Mouse (Mus musculus) midbrain, embryonic 10.5 days (tissue): ENCODE data around the gene Taf8. TPM values are rescaled to one million over a fixed set of nuclear protein-coding genes. Genes with fewer than 3 reads are reported as not detected.

Source experiments
- DNase-seq: peaks from one replicate; pipeline ENCODE4 v3.0.0-alpha.2; 2017; ENCODE audit warnings: low spot score
- H3K27ac ChIP-seq: fragments of 300-500 bp; sonication (generic); replicated peaks from 2 replicates; pipeline ENCODE4 v1.5.1; 2016; ENCODE audit warnings: mild to moderate bottlenecking
- H3K27me3 ChIP-seq: fragments of 300-500 bp; sonication (generic); 2 replicates; pipeline ENCODE4 v1.6.1; 2016; ENCODE audit warnings: low read depth, mild to moderate bottlenecking; ENCODE audit not compliant: poor library complexity, severe bottlenecking
- H3K36me3 ChIP-seq: fragments of 300-500 bp; sonication (generic); 2 replicates; pipeline ENCODE4 v1.6.1; 2016; ENCODE audit warnings: mild to moderate bottlenecking, moderate library complexity
- H3K4me1 ChIP-seq: fragments of 300-500 bp; sonication (generic); 2 replicates; pipeline ENCODE4 v1.6.1; 2016
- H3K4me3 ChIP-seq: fragments of 300-500 bp; sonication (generic); 2 replicates; pipeline ENCODE4 v1.5.1; 2016; ENCODE audit warnings: mild to moderate bottlenecking, moderate library complexity
- H3K9me3 ChIP-seq: fragments of 300-500 bp; sonication (generic); replicated peaks from 2 replicates; pipeline ENCODE4 v1.6.1; 2016; ENCODE audit warnings: mild to moderate bottlenecking
- WGBS: fragments of 180-500 bp; shearing (Covaris S2); methylation state at CpG from one replicate; pipeline ENCODE4 v1.1.7; 2016; 5-methylcytosine and 5-hydroxymethylcytosine counted together
- polyA plus RNA-seq: library from polyadenylated mRNA; unstranded; fragments of >200 nt; fragmentation: Nextera tagmentation; extraction: Ambion mirVana; gene quantifications from 2 replicates; pipeline ENCODE4 v1.2.1, GENCODE M21; 2016

The Taf8 gene
- polyA plus RNA-seq, 1 experiment from 2014 or later, result 31.4 TPM

DNA sequence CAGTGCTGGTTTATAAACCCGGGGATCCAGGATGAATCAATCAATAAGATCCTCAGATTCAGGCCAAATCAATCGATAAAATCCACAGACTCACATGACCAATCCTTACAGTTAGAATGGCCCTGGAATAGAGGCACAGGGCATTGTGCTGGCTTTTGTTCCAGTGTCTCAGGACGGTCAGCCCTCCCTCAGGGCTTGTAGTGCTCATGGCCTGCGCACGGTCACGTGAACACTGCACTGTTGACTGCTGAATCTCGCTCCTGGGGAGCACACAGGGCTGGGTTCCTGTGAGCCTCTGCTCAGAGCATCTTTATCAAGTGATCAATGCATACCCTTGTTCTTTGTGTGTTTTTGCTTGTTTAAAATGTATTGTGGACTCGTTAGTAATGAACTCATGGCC lies 26.8 kb upstream of the Taf8 start:
- WGBS, result 80% methylated on average over 8 of the region's 8 CpGs
- Histone ChIP-seq H3K36me3 (no peaks in the 10 kb centered on the region), H3K4me1 (peaks cover 29% of the 10 kb centered on the region), H3K27ac (peak overlapping the region; percentile 79; the same call in 1 of the 2 replicates), H3K9me3 (no peaks in the 10 kb centered on the region), H3K27me3 (no peaks in the 10 kb centered on the region), H3K4me3 (no peak overlapping the region)
- DNase-seq, result no peak

DNA sequence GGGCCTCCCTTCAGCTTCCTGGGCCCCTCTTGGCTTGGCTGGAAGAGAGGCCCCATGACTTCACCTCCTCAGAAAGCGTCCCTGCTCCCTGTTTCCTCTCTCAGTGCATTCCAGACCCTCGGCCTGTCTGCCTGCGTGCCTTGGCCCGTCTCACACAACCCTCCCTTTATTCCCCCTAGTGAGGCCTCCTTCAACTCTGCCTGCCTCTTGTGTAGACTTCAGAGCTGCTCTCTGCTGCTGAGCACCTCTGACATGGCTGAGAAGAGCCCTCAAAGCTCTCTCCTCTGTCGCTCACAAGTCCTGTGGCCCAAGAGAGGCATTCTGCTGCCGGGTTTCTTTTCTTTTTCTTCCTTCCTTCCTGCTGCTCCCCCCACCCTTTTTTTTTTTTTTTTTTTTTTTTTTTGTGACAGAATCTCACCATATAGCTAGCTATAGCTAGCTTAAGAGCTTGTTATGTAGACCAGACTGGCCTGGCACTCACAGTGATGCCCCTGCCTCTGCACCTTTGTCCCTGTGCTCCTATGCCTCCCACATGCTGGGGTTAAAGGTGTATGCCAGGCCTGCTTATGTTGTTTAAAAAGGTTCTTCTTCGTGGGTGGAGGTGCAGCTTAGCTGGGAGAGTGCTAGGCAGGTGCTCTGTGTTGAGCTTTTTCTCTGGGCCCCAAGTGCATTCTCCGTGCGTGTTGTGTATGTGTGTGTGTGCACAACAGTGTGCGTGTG lies 25.6 kb upstream of the Taf8 start:
- DNase-seq, result no peak
- H3K27ac ChIP-seq, result peak overlapping the region; percentile 79
- no peaks in the 10 kb centered on the region for H3K27me3 ChIP-seq
- WGBS, result 53% methylated on average over 10 of the region's 10 CpGs
- no peaks in the 10 kb centered on the region for H3K36me3 ChIP-seq
- H3K4me3 ChIP-seq, result no peak overlapping the region
- H3K4me1 ChIP-seq, result peaks cover 39% of the 10 kb centered on the region
- H3K9me3 ChIP-seq, result no peaks in the 10 kb centered on the region

DNA sequence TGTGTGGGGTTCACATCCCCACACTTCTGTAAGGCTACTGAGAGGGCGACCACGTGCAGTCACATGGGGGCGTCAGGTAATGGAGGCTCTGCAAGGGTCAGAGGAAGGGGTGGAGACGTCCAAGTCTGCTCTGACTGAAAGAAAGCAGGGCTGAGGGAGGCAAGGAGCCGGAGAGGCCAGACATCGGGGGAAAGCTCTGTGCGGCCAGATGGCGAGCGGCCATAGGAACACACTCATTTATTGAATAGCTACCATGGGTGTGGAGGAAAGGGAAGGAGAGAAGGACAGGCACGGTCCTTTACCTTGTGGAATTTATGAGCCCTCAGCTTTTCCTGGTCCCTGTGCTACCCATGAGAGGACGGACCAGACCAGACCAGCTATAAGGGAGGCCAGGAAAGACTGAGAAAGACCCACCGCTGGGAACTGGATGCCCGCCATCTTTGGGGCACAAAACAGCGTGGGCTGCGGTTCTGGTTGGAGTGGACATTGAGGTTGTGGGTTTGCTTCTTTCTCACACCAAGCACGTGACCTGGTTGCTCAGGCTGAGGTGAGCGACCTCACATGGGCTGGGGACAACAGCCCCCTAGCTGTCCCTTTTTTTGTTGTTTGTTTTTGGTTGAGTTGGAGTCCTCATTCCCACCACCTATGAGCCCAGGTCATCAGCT lies 24.9 kb upstream of the Taf8 start:
- H3K9me3 ChIP-seq, result no peaks in the 10 kb centered on the region
- no peaks in the 10 kb centered on the region for H3K27me3 ChIP-seq
- no peak for DNase-seq
- WGBS, result 89% methylated on average over 17 of the region's 17 CpGs
- peaks cover 46% of the 10 kb centered on the region for H3K4me1 ChIP-seq
- no peak overlapping the region for H3K4me3 ChIP-seq
- no peaks in the 10 kb centered on the region for H3K36me3 ChIP-seq
- peak overlapping the region; percentile 79 for H3K27ac ChIP-seq

DNA sequence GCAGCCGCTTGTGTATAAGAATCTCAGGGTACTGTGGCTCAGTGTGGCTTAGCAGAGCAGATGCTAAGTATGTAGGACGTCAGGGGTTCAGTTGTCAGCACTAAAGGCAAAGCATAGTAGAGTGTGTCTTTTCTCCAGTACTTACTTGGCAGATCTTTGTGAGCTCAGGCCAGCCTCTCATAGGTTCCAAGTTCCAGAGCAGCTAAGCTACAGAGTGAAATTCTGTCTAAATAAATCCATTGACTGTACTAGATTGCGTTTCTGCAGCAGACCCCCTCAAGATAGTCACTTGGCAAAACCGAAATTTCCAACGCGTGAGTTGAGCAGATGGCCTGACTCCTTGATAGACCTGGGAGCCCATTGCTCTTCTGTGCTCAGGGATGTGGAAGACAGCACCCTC lies 22.9 kb upstream of the Taf8 start:
- Histone ChIP-seq H3K27ac (no peak overlapping the region), H3K4me1 (peaks cover 52% of the 10 kb centered on the region), H3K27me3 (no peaks in the 10 kb centered on the region), H3K9me3 (no peaks in the 10 kb centered on the region), H3K36me3 (no peaks in the 10 kb centered on the region), H3K4me3 (no peak overlapping the region)
- DNase-seq, result no peak
- WGBS, result 90% methylated on average over 6 of the region's 6 CpGs

DNA sequence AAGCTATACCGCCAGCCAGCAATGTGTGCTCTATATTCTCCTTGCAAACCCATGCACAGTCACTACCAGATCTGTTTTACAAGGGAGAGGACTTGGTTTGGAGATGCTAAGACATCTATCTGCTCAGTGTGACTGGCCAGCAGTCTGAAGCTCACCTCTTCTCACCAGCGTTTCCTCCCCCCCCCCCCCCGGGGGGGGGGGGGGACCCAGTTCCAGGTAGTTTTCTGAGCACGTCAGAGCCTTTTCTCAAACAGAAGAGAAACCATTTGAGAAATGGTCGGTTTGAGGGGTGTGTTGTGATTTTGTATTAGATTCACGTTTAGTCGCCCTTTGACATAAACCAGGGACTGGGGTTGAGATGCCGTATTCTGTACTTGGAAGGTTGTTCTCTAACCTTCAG lies 22.0 kb upstream of the Taf8 start:
- Histone ChIP-seq H3K27ac (peak overlapping the region; percentile 90; the same call in 1 of the 2 replicates), H3K36me3 (no peaks in the 10 kb centered on the region), H3K4me3 (no peak overlapping the region), H3K9me3 (no peaks in the 10 kb centered on the region), H3K27me3 (no peaks in the 10 kb centered on the region), H3K4me1 (peaks cover 53% of the 10 kb centered on the region)
- no peak for DNase-seq
- WGBS, result 81% methylated on average over 8 of the region's 8 CpGs

DNA sequence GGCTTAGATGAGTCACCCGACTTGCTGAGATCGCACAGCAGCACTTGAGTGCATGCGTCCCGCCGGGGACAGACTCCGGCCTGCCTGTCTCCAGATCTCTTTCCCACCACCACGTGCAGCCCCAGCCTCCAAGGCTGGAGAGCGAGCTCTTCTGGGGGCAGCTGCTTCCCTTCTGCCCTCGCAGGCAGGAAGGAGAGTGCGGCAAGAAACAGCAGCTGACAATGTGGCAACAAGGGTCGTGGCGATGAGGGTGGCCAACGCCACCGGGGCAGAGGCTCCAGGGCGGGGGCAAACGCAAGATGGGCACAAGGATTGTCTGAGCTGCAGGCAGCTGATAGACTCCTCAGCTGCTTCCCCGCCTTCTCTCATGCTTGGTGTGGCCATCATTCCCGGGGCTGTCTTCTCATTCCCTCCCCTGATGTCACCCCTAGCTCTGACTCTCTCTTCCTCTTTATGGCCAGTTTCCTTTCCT lies 21.2 kb upstream of the Taf8 start:
- 69% methylated on average over 18 of the region's 18 CpGs for WGBS
- H3K4me1 ChIP-seq, result peaks cover 52% of the 10 kb centered on the region
- H3K9me3 ChIP-seq, result no peaks in the 10 kb centered on the region
- no peak for DNase-seq
- no peaks in the 10 kb centered on the region for H3K36me3 ChIP-seq
- no peak overlapping the region for H3K4me3 ChIP-seq
- H3K27me3 ChIP-seq, result no peaks in the 10 kb centered on the region
- peak overlapping the region; percentile 90 for H3K27ac ChIP-seq

DNA sequence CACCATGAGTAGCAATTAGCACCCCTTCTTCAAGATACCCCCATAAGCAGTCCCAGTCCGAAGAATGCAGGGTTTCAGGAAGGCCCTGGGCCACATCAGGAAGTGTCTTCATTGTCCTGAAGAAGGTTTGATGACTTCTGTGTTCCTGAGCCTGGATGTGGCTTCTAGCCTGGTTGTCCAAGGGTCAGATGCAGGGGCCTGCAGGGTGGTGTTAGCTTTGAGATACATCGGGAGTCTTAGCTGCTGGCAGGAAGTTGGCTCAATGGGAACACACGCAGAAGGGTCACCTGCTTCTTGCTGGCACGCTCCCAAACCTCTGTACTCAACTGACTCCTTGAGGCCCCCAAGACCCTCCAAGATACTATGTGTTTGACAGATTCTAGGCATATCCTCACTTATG lies 20.4 kb upstream of the Taf8 start:
- no peak for DNase-seq
- Histone ChIP-seq H3K36me3 (no peaks in the 10 kb centered on the region), H3K4me3 (no peak overlapping the region), H3K9me3 (no peaks in the 10 kb centered on the region), H3K4me1 (peaks cover 52% of the 10 kb centered on the region), H3K27me3 (no peaks in the 10 kb centered on the region), H3K27ac (peak overlapping the region; percentile 90)
- 81% methylated on average over 4 of the region's 4 CpGs for WGBS

DNA sequence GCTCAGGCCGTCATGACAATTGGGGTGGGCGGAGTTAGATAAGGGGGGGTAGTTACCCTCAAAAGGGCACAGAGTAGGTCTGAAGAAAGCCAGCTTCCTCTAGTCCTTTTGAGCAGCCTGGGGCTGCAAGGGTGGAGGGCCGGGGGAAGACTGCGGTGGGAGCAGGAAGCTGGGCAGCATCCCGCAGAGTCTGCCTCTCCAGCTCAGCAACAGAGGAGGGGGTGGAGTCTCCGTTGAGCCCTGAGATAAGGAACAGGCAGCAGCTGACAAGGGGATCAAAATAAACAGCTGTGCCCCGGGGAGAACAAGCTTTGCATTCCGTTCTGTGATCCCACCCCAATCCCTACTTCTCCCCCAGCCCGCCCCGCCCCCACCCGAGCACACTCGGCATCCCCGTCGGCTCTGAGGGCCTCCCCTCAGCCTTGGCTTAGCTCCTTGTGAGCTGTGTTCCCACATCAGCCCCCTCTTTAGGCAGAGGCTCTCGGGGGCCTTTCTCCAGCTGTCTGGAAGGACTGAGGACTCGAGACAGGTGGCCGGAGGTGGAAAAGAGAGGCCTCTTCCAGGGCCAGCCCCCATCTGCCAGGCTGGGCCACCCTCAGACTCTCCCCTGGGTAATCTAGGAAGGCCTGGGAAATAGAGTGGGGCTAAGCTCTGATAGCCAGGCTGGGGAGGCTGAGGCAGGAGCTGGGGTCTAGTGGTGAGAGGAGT lies 19.6 kb upstream of the Taf8 start:
- peak; percentile 85 for DNase-seq
- H3K36me3 ChIP-seq, result no peaks in the 10 kb centered on the region
- H3K4me1 ChIP-seq, result peaks cover 47% of the 10 kb centered on the region
- H3K9me3 ChIP-seq, result no peaks in the 10 kb centered on the region
- 2% methylated on average over 17 of the region's 17 CpGs for WGBS
- peak overlapping the region; percentile 44 for H3K4me3 ChIP-seq
- peak overlapping the region; percentile 90 for H3K27ac ChIP-seq
- no peaks in the 10 kb centered on the region for H3K27me3 ChIP-seq

DNA sequence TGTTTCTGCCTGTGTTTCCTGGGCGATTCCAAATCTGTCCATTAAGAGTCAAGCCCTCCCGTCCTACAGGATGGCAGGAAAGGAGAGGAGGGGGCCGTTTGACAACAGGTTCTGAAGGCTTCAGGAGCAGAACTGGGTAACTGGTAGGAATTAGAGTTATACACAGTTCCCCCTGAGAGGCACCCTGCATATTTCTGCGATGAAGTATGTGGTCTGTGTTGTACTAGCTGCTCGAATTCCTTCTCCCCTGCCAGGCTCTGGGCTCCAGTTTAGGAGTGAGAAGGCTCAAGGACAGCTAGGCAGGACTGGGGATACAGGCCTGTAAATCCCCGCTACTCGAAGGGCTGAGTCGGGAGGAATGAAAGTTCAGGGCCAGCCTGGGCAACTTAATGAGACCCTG lies 16.1 kb upstream of the Taf8 start:
- no peak for DNase-seq
- Histone ChIP-seq H3K27me3 (no peaks in the 10 kb centered on the region), H3K4me3 (0 out of 2 replicates have a peak overlapping the region, but pooled peaks have one; percentile 9), H3K4me1 (peaks cover 47% of the 10 kb centered on the region), H3K9me3 (no peaks in the 10 kb centered on the region), H3K27ac (peak overlapping the region; percentile 81), H3K36me3 (peaks cover 3% of the 10 kb centered on the region; the same call in 1 of the 2 replicates)
- 51% methylated on average over 8 of the region's 8 CpGs for WGBS

DNA sequence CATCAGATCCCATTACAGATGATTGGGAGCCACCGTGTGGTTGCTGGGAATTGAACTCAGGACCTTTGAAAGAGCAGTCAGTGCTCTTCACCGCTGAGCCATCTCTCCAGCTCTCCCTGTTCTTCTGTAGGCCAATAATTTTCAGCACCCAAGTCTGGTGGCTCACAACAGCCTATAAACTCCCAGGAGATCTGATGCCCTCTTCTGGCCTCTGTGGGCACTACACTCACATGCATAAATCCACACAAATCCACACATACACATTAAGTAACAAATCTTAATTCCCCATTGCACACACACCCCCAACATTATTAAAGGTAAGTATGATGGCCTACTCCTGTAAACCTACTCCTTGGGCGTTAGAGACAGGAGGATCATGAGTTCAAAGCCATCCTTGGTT lies 14.1 kb upstream of the Taf8 start:
- no peaks in the 10 kb centered on the region for H3K9me3 ChIP-seq
- H3K27me3 ChIP-seq, result no peaks in the 10 kb centered on the region
- H3K27ac ChIP-seq, result no peak overlapping the region
- no peak overlapping the region for H3K4me3 ChIP-seq
- H3K4me1 ChIP-seq, result peaks cover 36% of the 10 kb centered on the region
- no peak for DNase-seq
- peaks cover 3% of the 10 kb centered on the region; the same call in 1 of the 2 replicates for H3K36me3 ChIP-seq
- 97% methylated on average over 3 of the region's 3 CpGs for WGBS

DNA sequence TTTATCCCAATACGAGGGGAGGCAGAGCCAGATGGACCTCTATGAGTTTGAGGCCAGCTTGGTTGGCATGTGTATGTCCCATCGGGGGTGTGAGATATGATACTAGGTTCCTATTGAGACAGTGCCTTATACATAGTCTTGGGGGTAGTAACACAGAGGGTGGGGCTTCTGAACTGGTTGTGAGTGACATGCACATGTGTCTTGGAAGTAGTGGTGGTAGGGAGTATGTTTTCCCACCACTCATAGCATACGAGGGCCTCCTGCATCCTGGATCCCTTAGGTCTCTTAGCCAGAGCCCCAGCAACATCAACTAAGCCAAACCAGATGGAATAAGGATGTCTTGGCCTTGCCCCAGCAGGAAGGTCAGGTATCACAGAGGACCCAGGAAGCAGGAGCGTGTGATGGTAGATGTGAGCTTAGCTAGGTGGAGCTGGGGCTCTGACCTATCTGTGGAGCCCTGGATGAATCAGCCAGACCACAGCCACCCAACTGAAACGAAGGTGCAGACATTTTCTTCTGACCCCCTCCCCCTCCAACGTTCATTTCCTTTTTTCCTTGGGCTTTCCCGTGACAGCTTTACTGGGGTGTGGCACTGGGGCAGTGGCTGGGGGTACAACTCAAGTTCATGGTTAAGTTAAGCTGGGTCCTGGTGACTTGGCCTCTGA lies 13.2 kb upstream of the Taf8 start:
- H3K27me3 ChIP-seq, result no peaks in the 10 kb centered on the region
- DNase-seq, result no peak
- H3K36me3 ChIP-seq, result peaks cover 3% of the 10 kb centered on the region; the same call in 1 of the 2 replicates
- no peak overlapping the region for H3K4me3 ChIP-seq
- no peaks in the 10 kb centered on the region for H3K9me3 ChIP-seq
- no peak overlapping the region for H3K27ac ChIP-seq
- 84% methylated on average over 7 of the region's 7 CpGs for WGBS
- H3K4me1 ChIP-seq, result peaks cover 37% of the 10 kb centered on the region

DNA sequence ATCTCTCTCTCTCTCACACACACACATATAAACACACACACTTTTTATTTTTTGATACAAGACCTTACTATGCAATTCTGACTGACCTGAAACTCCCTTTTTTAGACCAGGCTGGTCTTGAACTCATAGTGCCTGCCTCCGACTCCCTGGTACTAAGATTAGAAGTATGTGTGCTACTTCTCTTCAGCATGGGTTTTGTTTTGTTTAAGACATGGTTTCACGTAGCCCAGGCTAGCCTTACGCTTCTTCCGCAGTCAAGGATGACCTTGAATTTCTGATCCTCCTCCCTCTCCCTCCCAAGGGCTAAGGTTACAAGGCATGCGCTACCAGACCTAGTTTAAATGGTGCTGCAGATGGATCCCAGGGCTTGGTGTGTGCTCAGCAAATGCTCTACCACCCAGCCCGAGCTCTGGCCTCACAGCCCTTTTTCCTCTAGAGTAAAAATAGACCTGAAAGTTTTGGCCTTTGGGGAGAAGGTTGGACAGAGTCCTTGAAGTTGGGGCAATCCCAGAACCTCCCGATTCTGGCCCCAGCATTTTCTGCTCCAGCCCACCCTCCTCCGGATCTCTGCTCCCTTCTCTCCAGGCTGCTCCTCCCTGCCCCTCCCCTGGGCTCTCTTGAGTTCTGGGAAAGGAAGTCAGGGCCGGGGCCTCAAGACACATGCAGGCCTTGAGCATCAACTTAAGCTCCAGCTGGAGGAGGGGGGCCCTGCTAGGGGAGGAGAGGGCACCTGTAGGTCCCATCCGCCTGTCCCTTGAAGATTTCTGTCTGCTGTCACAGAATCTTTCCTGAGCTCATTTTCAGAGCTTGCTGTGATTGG lies 11.1 kb upstream of the Taf8 start:
- Histone ChIP-seq H3K4me3 (no peak overlapping the region), H3K9me3 (no peaks in the 10 kb centered on the region), H3K27me3 (no peaks in the 10 kb centered on the region), H3K36me3 (peaks cover 3% of the 10 kb centered on the region; the same call in 1 of the 2 replicates), H3K4me1 (peaks cover 29% of the 10 kb centered on the region), H3K27ac (peak overlapping the region; percentile 55; the same call in 1 of the 2 replicates)
- 76% methylated on average over 10 of the region's 10 CpGs for WGBS
- no peak for DNase-seq
